Mouse (Mus musculus): ENCODE measurements around the gene Rasgrf1. TPM values are rescaled to one million over a fixed set of nuclear protein-coding genes. Genes with fewer than 3 reads are reported as not detected.

Rasgrf1 gene
- total and polyA plus RNA-seq, 3 experiments: not detected

DNA sequence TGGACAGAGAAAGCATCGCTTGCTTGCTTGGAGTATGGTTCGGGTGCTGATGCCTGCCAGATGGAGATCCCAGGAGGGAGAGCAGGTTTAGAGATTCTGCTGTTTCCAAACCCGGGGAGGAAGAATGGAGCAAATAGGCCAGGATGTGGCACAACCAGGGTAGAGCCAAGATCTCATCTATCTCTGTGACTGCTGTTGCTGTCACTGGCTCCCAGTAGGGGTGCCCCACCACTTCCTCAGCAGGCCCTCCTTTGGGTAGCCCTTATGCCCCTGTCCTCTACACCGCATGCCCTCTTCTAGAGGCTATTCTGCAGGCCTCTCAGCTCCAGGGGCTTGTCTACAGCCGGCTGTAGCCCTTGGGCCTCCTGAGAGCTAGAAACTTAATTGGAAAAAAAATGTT lies 166.4 kb downstream of the Rasgrf1 start:
- no peak overlapping the region for H3K9ac ChIP-seq (ENCODE audit: control insufficient read depth, low read depth, low read length, poor library complexity, severe bottlenecking)
- H3K4me3 ChIP-seq (ENCODE audit: control insufficient read depth in 1 of 2, insufficient read depth in 1 of 2, low read depth in 2 of 2, low read length in 2 of 2): no peak overlapping the region
- peaks cover 0 to 12% of the 10 kb centered on the region in 2 experiments; a peak in 2 of 4 replicates for H3K4me1 ChIP-seq (ENCODE audit: control insufficient read depth in 1 of 2, insufficient read depth in 2 of 2, low read length in 2 of 2)
- H3K36me3 ChIP-seq (ENCODE audit: control insufficient read depth in 1 of 2, insufficient read depth in 2 of 2, low read length in 2 of 2): peaks cover 0 to 3% of the 10 kb centered on the region in 2 experiments; a peak in 2 of 4 replicates
- no peaks in the 10 kb centered on the region for H3K79me2 ChIP-seq (ENCODE audit: control insufficient read depth, insufficient read depth, low read length, poor library complexity)
- H3K9me3 ChIP-seq (replicated peaks; ENCODE audit: insufficient read depth, low read length): no peaks in the 10 kb centered on the region
- H3K27ac ChIP-seq (ENCODE audit: control insufficient read depth, low read depth, low read length): no peak overlapping the region
- no peaks in the 10 kb centered on the region for H3K27me3 ChIP-seq (ENCODE audit: control insufficient read depth in 1 of 2, insufficient read depth in 2 of 2, low read length in 2 of 2)
- no peak for DNase-seq (ENCODE audit: low read depth, low spot score)
- no peak for TF ChIP-seq KAT2A (conservative IDR thresholded peaks at IDR 0.05; ENCODE audit: low read depth, low read length)
- no peak for TF ChIP-seq GABPA (IDR thresholded peaks at IDR 0.05; ENCODE audit: low read depth, low read length)
- TF ChIP-seq USF2 (IDR thresholded peaks at IDR 0.05; ENCODE audit: borderline replicate concordance in 1 of 2, insufficient read depth in 1 of 2, low read depth in 1 of 2, low read length in 2 of 2): no peak
- no peak for TF ChIP-seq MAFK (IDR thresholded peaks at IDR 0.05; ENCODE audit: borderline replicate concordance, low read depth, low read length)
- TF ChIP-seq UBTF (IDR thresholded peaks at IDR 0.05; ENCODE audit: borderline replicate concordance, insufficient read depth, low read depth, low read length): no peak
- no peak for TF ChIP-seq JUND (IDR thresholded peaks at IDR 0.05; ENCODE audit: low read depth, low read length)

Other genes starting within 250 kb of the Rasgrf1 start
- gene Tmed3, start 204.8 kb upstream of the Rasgrf1 start, total RNA-seq (2012; rRNA removed): 84.6 and 102 TPM in 2 replicates
- gene Tmed3, start 204.8 kb upstream of the Rasgrf1 start, polyA plus RNA-seq (2012; ENCODE audit: insufficient read depth in 1 of 2, insufficient read length in 2 of 2, low read depth in 1 of 2, low replicate concordance in 2 of 2, missing spikeins in 1 of 2): 10 to 100 TPM in 1 of 2 experiments, not detected in 1; 76.7 TPM
- not detected in 2 replicates for gene Ankrd34c, start 171.4 kb upstream of the Rasgrf1 start, total RNA-seq (2012; rRNA removed)
- not detected for gene Ankrd34c, start 171.4 kb upstream of the Rasgrf1 start, polyA plus RNA-seq (2012; ENCODE audit: insufficient read depth in 1 of 2, insufficient read length in 2 of 2, low read depth in 1 of 2, low replicate concordance in 2 of 2, missing spikeins in 1 of 2)
- not detected in 2 replicates for gene Ctsh, start 144.2 kb downstream of the Rasgrf1 start, total RNA-seq (2012; rRNA removed)
- not detected for gene Ctsh, start 144.2 kb downstream of the Rasgrf1 start, polyA plus RNA-seq (2012; ENCODE audit: insufficient read depth in 1 of 2, insufficient read length in 2 of 2, low read depth in 1 of 2, low replicate concordance in 2 of 2, missing spikeins in 1 of 2)
- 107 and 128 TPM in 2 replicates for gene Morf4l1, start 204.9 kb downstream of the Rasgrf1 start, total RNA-seq (2012; rRNA removed)
- 100 to 1,000 TPM; 190 to 292 TPM for gene Morf4l1, start 204.9 kb downstream of the Rasgrf1 start, polyA plus RNA-seq (2012; ENCODE audit: insufficient read depth in 1 of 2, insufficient read length in 2 of 2, low read depth in 1 of 2, low replicate concordance in 2 of 2, missing spikeins in 1 of 2)